Comparison of ENCODE assay signal across 9 mouse cellular contexts in genomic region chr6:54368071-54368470, GRCm38 (mm10). TPM values are rescaled to one million over a fixed set of nuclear protein-coding genes. Genes with fewer than 3 reads are reported as not detected.
DNase-seq lines count a peak whose midpoint lies in the region; ATAC-seq and TF ChIP-seq lines count a peak whose summit lies in the region.
"Had no signal": no experiment of that assay in that cellular context is flagged by ENCODE, and none has a peak within 500 bp of the region (broad histone marks: within the 10 kb centered on the region; RNA-seq: fewer than 3 reads in every experiment).

No protein-coding gene starts in this region.

- 4% methylated on average over 6 of the region's 6 CpGs for WGBS in forebrain, postnatal 0 days

- no peak overlapping the region for H3K27ac ChIP-seq in CH12.LX (ENCODE audit: insufficient read depth, low read depth)
- no peak overlapping the region for H3K27ac ChIP-seq in forebrain, postnatal 0 days (ENCODE audit: low read depth, low read length)
- H3K27ac ChIP-seq: macrophage had no signal

- H3K9ac ChIP-seq in CH12.LX (ENCODE audit: insufficient read depth, low read depth), result no peak overlapping the region
- H3K9ac ChIP-seq in forebrain, postnatal 0 days, result no peak overlapping the region

- peaks cover 4% of the 10 kb centered on the region for H3K27me3 ChIP-seq in CH12.LX (replicated peaks)
- H3K27me3 ChIP-seq in forebrain, postnatal 0 days (ENCODE audit: insufficient read depth, low read length), result no peaks in the 10 kb centered on the region

- no peak for TF ChIP-seq POLR2A in CH12.LX (IDR thresholded peaks at IDR 0.05; ENCODE audit: low read depth, low read length)

- no peaks in the 10 kb centered on the region for H3K36me3 ChIP-seq in CH12.LX (replicated peaks in 1 of 2; ENCODE audit: control insufficient read depth in 1 of 2, insufficient read depth in 1 of 2, low read length in 1 of 2)
- no peaks in the 10 kb centered on the region for H3K36me3 ChIP-seq in forebrain, postnatal 0 days (ENCODE audit: insufficient read depth)

- H3K4me1 ChIP-seq in CH12.LX (ENCODE audit: control insufficient read depth in 1 of 2, insufficient read depth in 2 of 2), result no peaks in the 10 kb centered on the region
- H3K4me1 ChIP-seq in forebrain, postnatal 0 days (ENCODE audit: insufficient read depth), result no peaks in the 10 kb centered on the region

- H3K4me2 ChIP-seq in CH12.LX (ENCODE audit: insufficient read depth, low read depth, poor library complexity, severe bottlenecking), result 0 out of 2 replicates have a peak overlapping the region, but pooled peaks have one; percentile 18
- no peak overlapping the region for H3K4me2 ChIP-seq in forebrain, postnatal 0 days (ENCODE audit: low read depth)

- no peak for TF ChIP-seq EP300 in CH12.LX (IDR thresholded peaks at IDR 0.05; ENCODE audit: low read length)

- in situ Hi-C loops in CH12.LX (cut with MboI; ENCODE audit: low pct_ligation_motif_present, low pct_unique_long_range_greater_than_20kb, low sequenced_read_pairs), result no loop called here

- ATAC-seq in forebrain, postnatal 0 days, result peak; percentile 87
- peak; percentile 83 for ATAC-seq in megakaryocyte-erythroid progenitor cell, adult 5-6 weeks (replicated peaks; ENCODE audit: low FRiP score, low TSS enrichment, poor library complexity, severe bottlenecking)

- H3K9me3 ChIP-seq in CH12.LX (replicated peaks; ENCODE audit: low read length), result no peaks in the 10 kb centered on the region
- H3K9me3 ChIP-seq in forebrain, postnatal 0 days (ENCODE audit: low read length), result no peaks in the 10 kb centered on the region

- dilution Hi-C loops in CH12.LX (cut with MboI; ENCODE audit: extremely low pct_ligation_motif_present, extremely low pct_unique_long_range_greater_than_20kb, low sequenced_read_pairs), result no loop called here

- TF ChIP-seq RAD21 in CH12.LX (IDR thresholded peaks at IDR 0.05; ENCODE audit: low read depth, low read length), result peak; percentile 64

- peak; percentile 78 to 82 for TF ChIP-seq CTCF in CH12.LX (conservative IDR thresholded peaks at IDR 0.05 in 1 of 2, IDR thresholded peaks at IDR 0.05 in 1 of 2; ENCODE audit: low read depth in 2 of 2, low read length in 2 of 2)
- TF ChIP-seq CTCF in forebrain, postnatal 0 days (IDR thresholded peaks at IDR 0.05; ENCODE audit: low read depth), result peak; percentile 88

- H3K4me3 ChIP-seq in CH12.LX (replicated peaks in 1 of 3; ENCODE audit: low read depth in 2 of 3, low read length in 2 of 3, poor library complexity in 1 of 3), result no peak overlapping the region
- H3K4me3 ChIP-seq in forebrain, postnatal 0 days (ENCODE audit: low read depth, low read length), result no peak overlapping the region

- DNase-seq in heart, adult 18-20 months, result peak; percentile 36 to 62
- DNase-seq in heart, adult 8-10 months (ENCODE audit: low spot score), result no peak
- DNase-seq in CH12.LX (ENCODE audit: extremely low read depth), result peak; percentile 52
- DNase-seq in cerebellum, adult 11-12 months, result peak; percentile 38
- DNase-seq in forebrain, postnatal 0 days, result peak; percentile 81
- peak; percentile 64 for DNase-seq in kidney, adult 9 months
- DNase-seq in testis, postnatal 14 days (ENCODE audit: low spot score), result peak; percentile 59

- H3K79me2 ChIP-seq in CH12.LX (replicated peaks; ENCODE audit: control insufficient read depth, extremely low read depth, insufficient read depth, poor library complexity, severe bottlenecking), result no peaks in the 10 kb centered on the region; the same call in 1 of the 2 replicates

TF ChIP-seq in CH12.LX, 34 proteins besides CTCF, POLR2A, EP300 and RAD21:
- TF ChIP-seq ZC3H11A (IDR thresholded peaks at IDR 0.05; ENCODE audit: low read depth, low read length) (no peak), SMC3 (IDR thresholded peaks at IDR 0.05; ENCODE audit: low read depth, low read length) (peak; percentile 69), TCF12 (IDR thresholded peaks at IDR 0.05; ENCODE audit: low read depth, low read length) (no peak), MAFK (IDR thresholded peaks at IDR 0.05; ENCODE audit: insufficient replicate concordance, low read length) (peak; percentile 50; the same call in 1 of the 2 replicates)

RNA-seq across cellular contexts. Expression of gene Prr15, which starts 42.4 kb away (rescaled TPM):
- 1 to 10 TPM; 1.8 TPM for total RNA-seq in heart, adult 18-20 months (2021)
- total RNA-seq in heart, adult 8-10 months (2022), result 1 to 10 TPM; 1.4 to 2.7 (median 1.5) TPM
- not detected in 2 replicates for total RNA-seq in CH12.LX (2012; rRNA removed)
- not detected in 2 replicates for total RNA-seq in CH12.LX (2014; rRNA removed)
- not detected in 2 replicates for polyA plus RNA-seq in CH12.LX (2012; ENCODE audit: insufficient read length, low read depth)
- 3.3 and 4.8 TPM in 2 replicates for total RNA-seq in forebrain, postnatal 0 days (2014; rRNA removed)
- polyA plus RNA-seq in forebrain, postnatal 0 days (2015; fragmentation: Nextera tagmentation; extraction: Ambion mirVana), result 2.6 and 3.8 TPM in 2 replicates
- total RNA-seq in megakaryocyte-erythroid progenitor cell, adult 5-6 weeks (2014; fragmentation: Nextera tagmentation), result 0.52 TPM in 1 of 2 replicates, not detected in the other
- 0.19 TPM in 1 of 2 replicates, not detected in the other for total RNA-seq in megakaryocyte-erythroid progenitor cell, adult 5-6 weeks (2017)
